Mouse (Mus musculus) CH12.LX (cell line): ENCODE results near the gene Hist1h4a. TPM values are rescaled to one million over a fixed set of nuclear protein-coding genes. Genes with fewer than 3 reads are reported as not detected.
"Not testable (repeated sequence)": the region's sequence is repeated elsewhere in the genome, so short reads cannot be mapped to it uniquely, and the experiment has no call there.

Experiments used
- DNase-seq: peaks from one replicate; pipeline ENCODE4 v3.0.0-alpha.2; 2013; ENCODE audit errors: extremely low read depth
- H3K27ac ChIP-seq: 2 replicates; pipeline ENCODE4 v1.5.1; 2012; ENCODE audit warnings: low read depth, mild to moderate bottlenecking, control low read depth, moderate library complexity; ENCODE audit not compliant: insufficient read depth
- H3K27me3 ChIP-seq: replicated peaks from 2 replicates; pipeline ENCODE3; 2012; ENCODE audit warnings: inconsistent platforms
- H3K36me3 ChIP-seq, 2 experiments: replicated peaks in 1 of 2; 2 replicates each; pipeline versions ENCODE3 to v1.6.1; 2012; ENCODE audit warnings: inconsistent platforms in 1 of 2, low read length in 1 of 2, mild to moderate bottlenecking in 1 of 2, mixed read lengths in 1 of 2, moderate library complexity in 1 of 2; ENCODE audit not compliant: control insufficient read depth in 1 of 2, insufficient read depth in 1 of 2
- H3K4me1 ChIP-seq, 2 experiments: 2 replicates each; pipeline ENCODE4 v1.6.1; 2012; ENCODE audit warnings: inconsistent platforms in 1 of 2, moderate library complexity in 1 of 2; ENCODE audit not compliant: insufficient read depth in 2 of 2, control insufficient read depth in 1 of 2
- H3K4me2 ChIP-seq: 2 replicates; pipeline ENCODE4 v1.6.1; 2012; ENCODE audit warnings: low read depth, mild to moderate bottlenecking, control low read depth; ENCODE audit not compliant: poor library complexity, insufficient read depth, severe bottlenecking
- H3K4me3 ChIP-seq, 3 experiments: fragments of 150-350 bp in 1 of 3; sonication (generic) in 1 of 3; replicated peaks in 1 of 3; 2 replicates each; pipeline versions ENCODE3 to v1.5.1; 2011 to 2012; ENCODE audit warnings: low read depth in 2 of 3, low read length in 2 of 3, mild to moderate bottlenecking in 2 of 3, moderate library complexity in 2 of 3, control low read depth in 1 of 3, improper control_type of control experiment in 1 of 3, inconsistent platforms in 1 of 3, mixed read lengths in 1 of 3; ENCODE audit not compliant: poor library complexity in 1 of 3
- H3K79me2 ChIP-seq: replicated peaks from 2 replicates; pipeline ENCODE4 v1.6.1; 2012; ENCODE audit warnings: mild to moderate bottlenecking, moderate library complexity; ENCODE audit not compliant: control insufficient read depth, poor library complexity, insufficient read depth, severe bottlenecking; ENCODE audit errors: extremely low read depth
- H3K9ac ChIP-seq: 2 replicates; pipeline ENCODE4 v1.6.1; 2012; ENCODE audit warnings: low read depth, mild to moderate bottlenecking, control low read depth, moderate library complexity; ENCODE audit not compliant: insufficient read depth
- H3K9me3 ChIP-seq: replicated peaks from 2 replicates; pipeline ENCODE3; 2012; ENCODE audit warnings: low read length, inconsistent platforms, mixed read lengths
- BHLHE40 ChIP-seq: IDR thresholded peaks from 2 replicates; pipeline ENCODE4 v1.6.1; 2011; ENCODE audit warnings: mild to moderate bottlenecking, low read depth, low read length, improper control_type of control experiment
- CHD2 ChIP-seq: IDR thresholded peaks from 2 replicates; pipeline ENCODE4 v1.6.1; 2011; ENCODE audit warnings: low read length, improper control_type of control experiment
- CTCF ChIP-seq, 2 experiments: IDR thresholded peaks in 1 of 2; conservative IDR thresholded peaks in 1 of 2; 2 replicates each; pipeline ENCODE4 v1.5.1; 2011 to 2012; ENCODE audit warnings: low read depth in 2 of 2, low read length in 2 of 2, improper control_type of control experiment in 1 of 2, inconsistent platforms in 1 of 2, mild to moderate bottlenecking in 1 of 2, moderate library complexity in 1 of 2
- ETS1 ChIP-seq: conservative IDR thresholded peaks from 2 replicates; pipeline ENCODE4 v1.6.1; 2012; ENCODE audit warnings: low read depth, mild to moderate bottlenecking, inconsistent platforms, low read length, improper control_type of control experiment, moderate library complexity
- GABPA ChIP-seq: IDR thresholded peaks from 2 replicates; pipeline ENCODE4 v1.6.1; 2012; ENCODE audit warnings: low read depth, low read length, improper control_type of control experiment, inconsistent platforms; ENCODE audit not compliant: insufficient replicate concordance
- IRF4 ChIP-seq: IDR thresholded peaks from 2 replicates; pipeline ENCODE4 v1.6.1; 2014; ENCODE audit warnings: low read depth, mild to moderate bottlenecking, inconsistent platforms, low read length, improper control_type of control experiment
- JUN ChIP-seq: IDR thresholded peaks from 2 replicates; pipeline ENCODE4 v1.6.1; 2011; ENCODE audit warnings: low read depth, mild to moderate bottlenecking, low read length, improper control_type of control experiment, moderate library complexity; ENCODE audit not compliant: insufficient read depth
- JUND ChIP-seq: conservative IDR thresholded peaks from 2 replicates; pipeline ENCODE4 v1.6.1; 2011; ENCODE audit warnings: low read depth, low read length, improper control_type of control experiment
- MAFK ChIP-seq: IDR thresholded peaks from 2 replicates; pipeline ENCODE4 v1.6.1; 2011; ENCODE audit warnings: low read length, improper control_type of control experiment; ENCODE audit not compliant: insufficient replicate concordance
- MYC ChIP-seq: IDR thresholded peaks from 2 replicates; pipeline ENCODE4 v1.6.1; 2011; ENCODE audit warnings: low read depth, mild to moderate bottlenecking, improper control_type of control experiment, low read length
- NELFE ChIP-seq: IDR thresholded peaks from 2 replicates; pipeline ENCODE4 v1.6.1; 2011; ENCODE audit warnings: low read depth, low read length, improper control_type of control experiment
- PAX5 ChIP-seq: IDR thresholded peaks from 2 replicates; pipeline ENCODE4 v1.6.1; 2012; ENCODE audit warnings: low read length, inconsistent platforms, mixed read lengths
- POLR2AphosphoS2 ChIP-seq: IDR thresholded peaks from 2 replicates; pipeline ENCODE4 v1.6.1; 2011; ENCODE audit warnings: low read depth, low read length, improper control_type of control experiment
- RAD21 ChIP-seq: IDR thresholded peaks from 2 replicates; pipeline ENCODE4 v1.6.1; 2011; ENCODE audit warnings: low read depth, mild to moderate bottlenecking, low read length, improper control_type of control experiment, moderate library complexity
- SIN3A ChIP-seq: IDR thresholded peaks from 2 replicates; pipeline ENCODE4 v1.6.1; 2012; ENCODE audit warnings: low read length, improper control_type of control experiment, inconsistent platforms
- SMC3 ChIP-seq: IDR thresholded peaks from 2 replicates; pipeline ENCODE4 v1.6.1; 2011; ENCODE audit warnings: low read depth, low read length, improper control_type of control experiment
- TBP ChIP-seq: conservative IDR thresholded peaks from 2 replicates; pipeline ENCODE4 v1.6.1; 2011; ENCODE audit warnings: low read depth, low read length, improper control_type of control experiment
- UBTF ChIP-seq: IDR thresholded peaks from 2 replicates; pipeline ENCODE4 v1.6.1; 2012; ENCODE audit warnings: low read depth, mild to moderate bottlenecking, inconsistent platforms, low read length, improper control_type of control experiment, moderate library complexity
- USF1 ChIP-seq: IDR thresholded peaks from 2 replicates; pipeline ENCODE4 v1.6.1; 2014; ENCODE audit warnings: low read depth, mild to moderate bottlenecking, inconsistent platforms, low read length, improper control_type of control experiment
- USF2 ChIP-seq: conservative IDR thresholded peaks from 2 replicates; pipeline ENCODE4 v1.6.1; 2011; ENCODE audit warnings: low read depth, low read length, improper control_type of control experiment
- ZC3H11A ChIP-seq: IDR thresholded peaks from 2 replicates; pipeline ENCODE4 v1.6.1; 2012; ENCODE audit warnings: low read depth, mild to moderate bottlenecking, inconsistent platforms, low read length, improper control_type of control experiment
- ZKSCAN1 ChIP-seq: IDR thresholded peaks from 2 replicates; pipeline ENCODE4 v1.6.1; 2012; ENCODE audit warnings: low read depth, inconsistent platforms, low read length, improper control_type of control experiment, borderline replicate concordance
- ZMIZ1 ChIP-seq: IDR thresholded peaks from 2 replicates; pipeline ENCODE4 v1.6.1; 2012; ENCODE audit warnings: low read depth, mild to moderate bottlenecking, inconsistent platforms, low read length, improper control_type of control experiment
- dilution Hi-C: fragments of 300-500 bp; cut with MboI; formaldehyde crosslinking; loops from 2 replicates; pipeline ENCODE4 v1.14.3; 2020; ENCODE audit warnings: low sequenced_read_pairs; ENCODE audit not compliant: extremely low pct_unique_long_range_greater_than_20kb, extremely low pct_ligation_motif_present
- in situ Hi-C: fragments of 300-500 bp; cut with MboI; formaldehyde crosslinking; loops from 3 replicates; pipeline ENCODE4 v1.14.3; 2019; ENCODE audit warnings: low sequenced_read_pairs, low pct_ligation_motif_present, low pct_unique_long_range_greater_than_20kb, mixed read lengths
- polyA plus RNA-seq: library from polyadenylated mRNA; unstranded; fragments of >175 nt; gene quantifications from 2 replicates; pipeline ENCODE4 v1.2.1, GENCODE M21; 2012; ENCODE audit warnings: low read depth; ENCODE audit not compliant: insufficient read length
- total RNA-seq, 2 experiments: library from RNA; depleted of rRNA; stranded (reverse); fragments of 300-350 nt in 1 of 2; fragments of >200 nt in 1 of 2; gene quantifications; 2 replicates each; pipeline ENCODE4 v1.2.3; 2012 to 2014

The Hist1h4a gene
- total and polyA plus RNA-seq, 3 experiments: 4.4 to 1,215 (median 18.4) TPM

DNA sequence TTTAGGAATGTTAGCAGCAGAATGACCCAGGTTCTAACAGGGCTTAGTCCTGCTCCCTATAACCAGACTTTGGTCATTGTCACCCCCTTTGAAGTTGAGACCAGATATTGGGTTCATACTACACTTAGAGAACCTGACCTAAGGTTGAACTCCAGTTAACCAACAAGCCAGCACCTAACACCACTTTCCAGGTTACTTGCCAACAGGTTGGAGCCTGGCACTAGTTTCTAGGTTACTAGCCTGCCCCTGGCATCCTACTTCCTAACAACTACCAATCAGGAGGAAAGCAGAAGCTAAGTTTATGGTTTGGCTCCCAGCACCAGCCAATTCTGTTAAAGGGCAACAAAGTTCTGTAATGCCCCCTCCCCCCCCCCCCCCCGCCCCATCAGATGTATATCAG lies 35.8 kb downstream of the Hist1h4a start:
- in situ Hi-C loops (loop anchor here (10.0 kb wide), 1 partner anchor 90 kb away; no protein-coding TSS in a partner anchor), dilution Hi-C loops (no loop called here)
- Histone ChIP-seq H3K4me1 (no peaks in the 10 kb centered on the region), H3K79me2 (no peaks in the 10 kb centered on the region), H3K4me2 (no peak overlapping the region), H3K9me3 (no peaks in the 10 kb centered on the region), H3K27ac (no peak overlapping the region), H3K36me3 (no peaks in the 10 kb centered on the region), H3K27me3 (no peaks in the 10 kb centered on the region), H3K4me3 (no peak overlapping the region), H3K9ac (no peak overlapping the region)
- TF ChIP-seq SIN3A: no peak
- no peak for TF ChIP-seq UBTF
- no peak for TF ChIP-seq POLR2AphosphoS2
- TF ChIP-seq BHLHE40: no peak
- TF ChIP-seq GABPA: no peak
- no peak for TF ChIP-seq NELFE
- TF ChIP-seq ETS1: no peak
- no peak for TF ChIP-seq USF1
- TF ChIP-seq CTCF (conservative IDR thresholded peaks at IDR 0.05 in 1 of 2, IDR thresholded peaks at IDR 0.05 in 1 of 2; ENCODE audit: low read depth in 2 of 2, low read length in 2 of 2): no peak
- TF ChIP-seq JUN: no peak
- no peak for TF ChIP-seq USF2
- no peak for TF ChIP-seq MAFK
- TF ChIP-seq ZKSCAN1: no peak
- no peak for DNase-seq

DNA sequence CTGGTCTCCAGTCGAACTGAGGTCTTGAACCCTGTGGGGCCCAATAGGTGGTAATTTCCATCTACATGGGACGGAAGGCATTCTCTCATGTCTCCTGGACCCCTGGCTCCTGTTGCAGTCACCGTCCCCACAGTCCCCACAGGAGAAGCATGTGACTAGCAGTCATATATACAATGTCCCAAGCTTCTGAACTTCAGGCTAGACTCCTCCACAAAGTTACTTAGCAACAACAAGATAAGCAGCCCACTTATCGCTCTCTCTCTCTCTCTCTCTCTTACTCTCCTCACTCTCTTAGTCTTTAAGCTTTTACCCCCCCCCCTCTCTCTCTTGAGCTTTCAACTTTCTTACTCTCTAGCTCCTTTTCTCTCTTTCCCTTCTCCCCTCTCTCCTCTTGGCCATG lies 36.8 kb downstream of the Hist1h4a start:
- no peak for TF ChIP-seq RAD21
- no peak for TF ChIP-seq IRF4
- TF ChIP-seq ZKSCAN1: no peak
- no peak for TF ChIP-seq CHD2
- TF ChIP-seq TBP: no peak
- TF ChIP-seq JUND: no peak
- TF ChIP-seq PAX5: no peak
- TF ChIP-seq ZMIZ1: no peak
- TF ChIP-seq ZC3H11A: no peak
- no peak for TF ChIP-seq GABPA
- no peak for TF ChIP-seq BHLHE40
- TF ChIP-seq SIN3A: no peak
- no peak for TF ChIP-seq MYC
- no peak for TF ChIP-seq SMC3
- TF ChIP-seq CTCF (conservative IDR thresholded peaks at IDR 0.05 in 1 of 2, IDR thresholded peaks at IDR 0.05 in 1 of 2; ENCODE audit: low read depth in 2 of 2, low read length in 2 of 2): no peak
- TF ChIP-seq, all 38 proteins: peak for 0
- H3K9me3 ChIP-seq: no peaks in the 10 kb centered on the region
- H3K27me3 ChIP-seq: no peaks in the 10 kb centered on the region
- no peak overlapping the region for H3K9ac ChIP-seq
- H3K4me1 ChIP-seq: no peaks in the 10 kb centered on the region
- no peak overlapping the region for H3K4me2 ChIP-seq
- dilution Hi-C loops (no loop called here), in situ Hi-C loops (loop anchor here (10.0 kb wide), 1 partner anchor 89 kb away; no protein-coding TSS in a partner anchor)
- H3K79me2 ChIP-seq: no peaks in the 10 kb centered on the region
- DNase-seq: no peak
- H3K4me3 ChIP-seq: no peak overlapping the region
- H3K27ac ChIP-seq: no peak overlapping the region
- H3K36me3 ChIP-seq: no peaks in the 10 kb centered on the region

- H3K4me2 ChIP-seq, dilution Hi-C loops, H3K27me3 ChIP-seq, H3K9me3 ChIP-seq, H3K27ac ChIP-seq, H3K79me2 ChIP-seq, H3K4me3 ChIP-seq, H3K36me3 ChIP-seq, H3K4me1 ChIP-seq, H3K9ac ChIP-seq, in situ Hi-C loops, DNase-seq: not testable (repeated sequence)
Measured at GRCm38 (mm10) chr13:23717593-23718245, 43.3 kb downstream of the Hist1h4a start.
